Mouse (Mus musculus): ENCODE measurements around the gene Gm9945. TPM values are rescaled to one million over a fixed set of nuclear protein-coding genes. Genes with fewer than 3 reads are reported as not detected.

Gm9945 gene
- polyA plus RNA-seq, 1 experiment from 2014 or later, result not detected

DNA sequence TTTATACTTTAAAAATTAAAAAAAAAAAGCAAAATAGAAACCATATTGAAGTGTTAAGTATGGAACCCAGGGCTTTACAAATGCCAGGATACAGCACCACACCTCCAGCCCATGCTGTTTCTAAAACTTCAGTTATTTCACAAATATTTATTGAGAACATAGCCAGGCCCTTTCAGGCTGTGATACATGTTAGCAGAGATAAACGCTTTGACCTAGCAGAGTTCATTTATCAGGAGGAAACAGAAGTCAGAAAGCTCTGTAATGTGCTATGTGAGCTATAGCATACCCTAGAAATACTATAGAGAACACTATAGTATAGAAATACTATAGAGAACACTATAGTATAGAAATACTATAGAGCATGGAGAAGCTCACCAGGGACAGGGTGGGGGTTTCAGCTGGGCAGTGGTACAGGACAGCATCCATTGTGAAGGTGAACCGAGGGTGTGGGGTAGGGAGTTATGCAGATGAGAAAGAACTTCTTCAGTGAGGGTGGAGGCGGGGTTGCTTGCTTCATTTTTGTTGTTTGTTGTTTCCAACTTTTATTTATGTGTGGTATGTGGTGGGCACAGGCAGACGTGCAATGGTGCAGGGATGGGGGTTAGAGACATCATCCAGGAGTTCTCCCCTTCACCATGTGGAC lies 1.2 kb downstream of the Gm9945 start:
- Histone ChIP-seq H3K4me2 (ENCODE audit: low read depth, low read length) (no peak overlapping the region), H3K4me3 (ENCODE audit: low read depth, low read length) (no peak overlapping the region), H3K27me3 (replicated peaks; ENCODE audit: control insufficient read depth, insufficient read depth, low read length) (peaks cover 56% of the 10 kb centered on the region), H3K27ac (replicated peaks; ENCODE audit: low read depth, low read length) (no peak overlapping the region), H3K36me3 (ENCODE audit: control insufficient read depth, insufficient read depth, low read length) (no peaks in the 10 kb centered on the region), H3K9me3 (ENCODE audit: control insufficient read depth, low read length) (no peaks in the 10 kb centered on the region), H3K9ac (ENCODE audit: low read depth, low read length) (no peak overlapping the region), H3K4me1 (ENCODE audit: control insufficient read depth, insufficient read depth, low read length) (0 out of 2 replicates have a peak, but pooled peaks cover 11% of the 10 kb centered on the region)
- ATAC-seq (ENCODE audit: low read depth) (no peak), DNase-seq (ENCODE audit: low spot score) (no peak)
- WGBS, result 65% methylated on average over 4 of the region's 4 CpGs

GRCm38 (mm10) chr11:53483159-53483891 lies 3.4 kb downstream of the Gm9945 start:
- ATAC-seq (ENCODE audit: low read depth), result no peak
- 76% methylated on average over 9 of the region's 9 CpGs for WGBS
- H3K36me3 ChIP-seq (ENCODE audit: control insufficient read depth, insufficient read depth, low read length), result no peaks in the 10 kb centered on the region
- no peak overlapping the region for H3K9ac ChIP-seq (ENCODE audit: low read depth, low read length)
- H3K27me3 ChIP-seq (replicated peaks; ENCODE audit: control insufficient read depth, insufficient read depth, low read length), result peaks cover 42% of the 10 kb centered on the region
- no peak overlapping the region for H3K4me2 ChIP-seq (ENCODE audit: low read depth, low read length)
- H3K4me3 ChIP-seq (ENCODE audit: low read depth, low read length), result no peak overlapping the region
- H3K4me1 ChIP-seq (ENCODE audit: control insufficient read depth, insufficient read depth, low read length), result 0 out of 2 replicates have a peak, but pooled peaks cover 11% of the 10 kb centered on the region
- no peak overlapping the region for H3K27ac ChIP-seq (replicated peaks; ENCODE audit: low read depth, low read length)
- no peaks in the 10 kb centered on the region for H3K9me3 ChIP-seq (ENCODE audit: control insufficient read depth, low read length)
- no peak for DNase-seq (ENCODE audit: low spot score)

DNA sequence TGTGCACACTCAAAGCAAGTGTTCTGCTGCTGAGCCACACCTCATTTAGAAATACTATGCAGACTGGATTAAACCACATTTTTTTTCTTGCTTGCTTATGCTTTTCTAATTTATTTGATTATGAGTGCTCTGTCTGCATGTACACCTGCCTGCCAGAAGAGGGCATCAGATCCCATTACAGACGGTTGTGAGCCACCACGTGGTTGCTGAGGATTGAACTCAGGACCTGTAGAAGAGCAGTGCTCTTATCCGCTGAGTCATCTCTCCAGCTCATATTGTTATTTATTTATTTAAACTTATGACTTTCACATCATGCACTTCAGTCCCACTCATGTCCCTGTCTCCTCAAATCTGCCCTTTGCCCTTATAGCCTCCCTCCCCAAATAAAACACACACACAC lies 5.8 kb downstream of the Gm9945 start:
- no peak overlapping the region for H3K4me3 ChIP-seq (ENCODE audit: low read depth, low read length)
- DNase-seq (ENCODE audit: low spot score) (no peak), ATAC-seq (ENCODE audit: low read depth) (no peak)
- no peak overlapping the region for H3K9ac ChIP-seq (ENCODE audit: low read depth, low read length)
- no peak overlapping the region for H3K4me2 ChIP-seq (ENCODE audit: low read depth, low read length)
- 42% methylated on average over 3 of the region's 3 CpGs for WGBS
- no peaks in the 10 kb centered on the region for H3K4me1 ChIP-seq (ENCODE audit: control insufficient read depth, insufficient read depth, low read length)
- no peaks in the 10 kb centered on the region for H3K36me3 ChIP-seq (ENCODE audit: control insufficient read depth, insufficient read depth, low read length)
- no peak overlapping the region for H3K27ac ChIP-seq (replicated peaks; ENCODE audit: low read depth, low read length)
- no peaks in the 10 kb centered on the region for H3K9me3 ChIP-seq (ENCODE audit: control insufficient read depth, low read length)
- peaks cover 18% of the 10 kb centered on the region for H3K27me3 ChIP-seq (replicated peaks; ENCODE audit: control insufficient read depth, insufficient read depth, low read length)

- Histone ChIP-seq H3K36me3 (ENCODE audit: control insufficient read depth, insufficient read depth, low read length) (no peaks in the 10 kb centered on the region), H3K27me3 (replicated peaks; ENCODE audit: control insufficient read depth, insufficient read depth, low read length) (peaks cover 12% of the 10 kb centered on the region), H3K9ac (ENCODE audit: low read depth, low read length) (no peak overlapping the region), H3K4me2 (ENCODE audit: low read depth, low read length) (no peak overlapping the region), H3K4me3 (ENCODE audit: low read depth, low read length) (no peak overlapping the region), H3K4me1 (ENCODE audit: control insufficient read depth, insufficient read depth, low read length) (no peaks in the 10 kb centered on the region), H3K27ac (replicated peaks; ENCODE audit: low read depth, low read length) (no peak overlapping the region), H3K9me3 (ENCODE audit: control insufficient read depth, low read length) (no peaks in the 10 kb centered on the region)
- 71% methylated on average over 3 of the region's 3 CpGs for WGBS
- DNase-seq (ENCODE audit: low spot score) (no peak), ATAC-seq (ENCODE audit: low read depth) (no peak)
These were observed 6.4 kb downstream of the Gm9945 start for GRCm38 (mm10) chr11:53486351-53486750.

DNA sequence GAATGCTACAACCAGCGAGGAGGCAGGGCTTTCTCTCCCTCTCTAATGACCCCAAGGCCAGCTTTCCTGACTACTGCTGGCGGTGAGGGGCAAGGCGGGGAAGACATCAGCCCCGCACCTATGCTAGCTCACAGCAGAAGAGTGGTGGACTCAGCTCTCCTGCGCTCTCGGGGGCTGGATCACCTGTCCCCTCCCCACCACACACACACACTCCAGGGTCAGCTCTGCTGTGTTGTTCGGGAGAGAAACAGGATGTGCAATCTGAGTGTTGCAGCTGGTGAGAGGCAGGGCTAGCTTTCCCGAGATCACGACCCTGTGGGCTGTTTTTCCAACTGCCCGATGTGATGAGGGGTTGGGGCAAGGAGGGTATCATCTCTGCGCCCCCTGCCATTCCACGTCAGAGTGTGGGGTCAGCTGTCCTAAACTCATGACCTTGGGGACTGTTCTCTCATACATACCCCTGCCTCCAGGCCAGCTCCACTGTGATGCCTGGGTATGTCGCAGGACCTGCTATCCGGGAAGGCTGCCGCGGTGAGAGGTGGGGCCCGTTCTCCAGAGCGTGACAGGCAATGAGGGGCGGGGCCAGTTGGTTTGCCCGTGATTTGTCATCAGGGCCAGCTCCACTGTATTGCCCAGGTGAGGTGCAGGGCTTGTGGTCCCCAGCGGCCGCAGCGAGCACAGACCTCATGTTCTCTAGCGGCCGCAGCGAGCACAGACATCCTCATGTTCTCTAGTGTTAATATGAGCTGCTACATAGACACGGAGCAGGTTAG lies 7.0 kb downstream of the Gm9945 start:
- ATAC-seq (ENCODE audit: low read depth), result peak; percentile 67
- H3K9ac ChIP-seq (ENCODE audit: low read depth, low read length), result no peak overlapping the region; the same call in 1 of the 2 replicates

DNA sequence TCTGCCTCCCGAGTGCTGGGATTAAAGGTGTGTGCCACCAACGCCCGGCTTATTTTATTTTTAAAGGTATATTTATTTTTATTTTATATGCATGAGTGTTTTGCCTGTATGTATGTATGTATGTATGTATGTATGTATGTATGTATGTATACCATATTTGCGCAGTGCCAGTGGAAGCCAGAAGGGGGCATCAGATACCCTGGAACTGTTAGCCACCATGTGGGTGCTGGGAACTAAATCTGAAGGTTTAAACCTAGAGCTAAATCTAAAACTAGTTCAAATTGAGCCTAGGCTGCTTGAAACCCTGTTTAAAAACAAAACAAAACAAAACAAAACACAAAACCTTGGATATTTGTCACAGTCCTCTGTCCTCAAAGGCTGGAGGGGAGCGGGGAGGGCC lies 9.0 kb downstream of the Gm9945 start:
- H3K4me3 ChIP-seq (ENCODE audit: low read depth, low read length), result no peak overlapping the region
- no peak overlapping the region for H3K9ac ChIP-seq (ENCODE audit: low read depth, low read length)
- 93% methylated on average over 5 of the region's 5 CpGs for WGBS
- no peaks in the 10 kb centered on the region for H3K4me1 ChIP-seq (ENCODE audit: control insufficient read depth, insufficient read depth, low read length)
- H3K27me3 ChIP-seq (replicated peaks; ENCODE audit: control insufficient read depth, insufficient read depth, low read length), result 0 out of 2 replicates have a peak, but pooled peaks cover 4% of the 10 kb centered on the region
- no peak overlapping the region for H3K27ac ChIP-seq (replicated peaks; ENCODE audit: low read depth, low read length)
- ATAC-seq (ENCODE audit: low read depth) (no peak), DNase-seq (ENCODE audit: low spot score) (no peak)
- no peaks in the 10 kb centered on the region for H3K9me3 ChIP-seq (ENCODE audit: control insufficient read depth, low read length)
- H3K4me2 ChIP-seq (ENCODE audit: low read depth, low read length), result no peak overlapping the region
- no peaks in the 10 kb centered on the region for H3K36me3 ChIP-seq (ENCODE audit: control insufficient read depth, insufficient read depth, low read length)

More for the DNA sequence above, 7.0 kb downstream of the Gm9945 start:
- H3K27ac ChIP-seq (replicated peaks; ENCODE audit: low read depth, low read length), result no peak overlapping the region
- no peak for DNase-seq (ENCODE audit: low spot score)
- no peaks in the 10 kb centered on the region for H3K4me1 ChIP-seq (ENCODE audit: control insufficient read depth, insufficient read depth, low read length)
- H3K9me3 ChIP-seq (ENCODE audit: control insufficient read depth, low read length), result no peaks in the 10 kb centered on the region
- H3K36me3 ChIP-seq (ENCODE audit: control insufficient read depth, insufficient read depth, low read length), result no peaks in the 10 kb centered on the region
- H3K4me3 ChIP-seq (ENCODE audit: low read depth, low read length), result peak overlapping the region; percentile 15
- H3K27me3 ChIP-seq (replicated peaks; ENCODE audit: control insufficient read depth, insufficient read depth, low read length), result peaks cover 8% of the 10 kb centered on the region; the same call in 1 of the 2 replicates
- WGBS, result 11% methylated on average over 25 of the region's 27 CpGs
- H3K4me2 ChIP-seq (ENCODE audit: low read depth, low read length), result peak overlapping the region; percentile 43

DNA sequence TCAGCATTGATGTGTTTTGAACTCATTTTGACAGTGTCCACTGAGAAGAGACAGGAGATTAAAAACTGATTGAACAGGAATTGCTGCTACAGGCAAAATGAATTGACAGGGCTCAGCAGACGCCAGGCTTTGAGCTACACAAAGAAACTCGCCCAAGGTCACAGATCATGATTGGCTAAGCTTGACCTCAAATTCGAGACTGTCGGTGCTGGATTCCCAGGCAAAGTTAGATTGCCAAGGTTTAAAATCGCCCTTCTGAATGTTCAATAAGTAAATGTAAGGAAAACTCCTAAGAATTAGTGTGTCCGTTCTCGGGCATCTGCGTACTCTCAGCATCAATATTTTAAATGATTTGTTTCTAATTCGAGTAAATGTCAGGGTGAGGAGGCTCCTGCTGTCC lies 9.5 kb downstream of the Gm9945 start:
- Histone ChIP-seq H3K9ac (ENCODE audit: low read depth, low read length) (no peak overlapping the region), H3K4me1 (ENCODE audit: control insufficient read depth, insufficient read depth, low read length) (no peaks in the 10 kb centered on the region), H3K4me2 (ENCODE audit: low read depth, low read length) (no peak overlapping the region), H3K9me3 (ENCODE audit: control insufficient read depth, low read length) (no peaks in the 10 kb centered on the region), H3K4me3 (ENCODE audit: low read depth, low read length) (no peak overlapping the region), H3K36me3 (ENCODE audit: control insufficient read depth, insufficient read depth, low read length) (no peaks in the 10 kb centered on the region), H3K27ac (replicated peaks; ENCODE audit: low read depth, low read length) (no peak overlapping the region), H3K27me3 (replicated peaks; ENCODE audit: control insufficient read depth, insufficient read depth, low read length) (0 out of 2 replicates have a peak, but pooled peaks cover 4% of the 10 kb centered on the region)
- DNase-seq (ENCODE audit: low spot score), result no peak
- WGBS, result 59% methylated on average over 9 of the region's 9 CpGs
- ATAC-seq (ENCODE audit: low read depth), result no peak

DNA sequence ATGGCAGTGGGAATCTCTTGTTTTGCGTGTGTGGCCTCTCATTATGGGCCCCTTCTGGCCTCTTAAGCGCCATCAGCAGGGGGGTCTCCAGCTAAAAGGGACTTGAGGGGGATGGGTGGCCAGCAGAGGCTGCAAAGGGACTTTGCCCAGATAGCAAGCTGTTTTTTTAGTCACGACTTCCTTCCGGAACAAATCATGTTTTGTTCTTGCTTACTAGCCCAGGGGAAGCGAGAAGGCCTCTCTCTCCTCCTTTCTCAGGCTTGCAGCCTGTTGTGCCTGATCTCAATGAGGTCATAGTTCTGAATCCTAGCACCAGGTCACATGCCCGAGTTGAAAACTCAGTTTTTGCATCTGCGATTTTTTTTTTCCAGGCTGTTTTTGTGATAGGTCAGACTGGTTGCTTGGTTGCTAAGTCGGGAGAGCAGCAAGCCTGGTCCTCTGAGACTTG lies 12.0 kb downstream of the Gm9945 start:
- no peak overlapping the region for H3K27ac ChIP-seq (replicated peaks; ENCODE audit: low read depth, low read length)
- no peak overlapping the region for H3K9ac ChIP-seq (ENCODE audit: low read depth, low read length)
- WGBS, result 14% methylated on average over 8 of the region's 8 CpGs
- H3K9me3 ChIP-seq (ENCODE audit: control insufficient read depth, low read length), result no peaks in the 10 kb centered on the region
- H3K4me2 ChIP-seq (ENCODE audit: low read depth, low read length), result no peak overlapping the region
- ATAC-seq (ENCODE audit: low read depth), result peak; percentile 38; the same call in 1 of the 2 replicates
- H3K4me1 ChIP-seq (ENCODE audit: control insufficient read depth, insufficient read depth, low read length), result no peaks in the 10 kb centered on the region
- no peak overlapping the region for H3K4me3 ChIP-seq (ENCODE audit: low read depth, low read length)
- no peaks in the 10 kb centered on the region for H3K27me3 ChIP-seq (replicated peaks; ENCODE audit: control insufficient read depth, insufficient read depth, low read length)
- peak; percentile 71 for DNase-seq (ENCODE audit: low spot score)
- H3K36me3 ChIP-seq (ENCODE audit: control insufficient read depth, insufficient read depth, low read length), result no peaks in the 10 kb centered on the region
